7 mouse cellular contexts compared by ENCODE assay signal in genomic region chr3:45375761-45376500, GRCm38 (mm10). TPM values are rescaled to one million over a fixed set of nuclear protein-coding genes. Genes with fewer than 3 reads are reported as not detected.
DNase-seq lines count a peak whose midpoint lies in the region; ATAC-seq and TF ChIP-seq lines count a peak whose summit lies in the region.

No protein-coding gene starts in this region.

- no peaks in the 10 kb centered on the region for H3K4me1 ChIP-seq in bone marrow macrophage, adult 2 months (ENCODE audit: control insufficient read depth, insufficient read depth, low read length)
- H3K4me1 ChIP-seq in embryonic facial prominence, embryonic 11.5 days (ENCODE audit: control insufficient read depth, insufficient read depth, low read length), result no peaks in the 10 kb centered on the region; the same call in 1 of the 2 replicates
- H3K4me1 ChIP-seq in heart, embryonic 10.5 days, result peaks cover 27% of the 10 kb centered on the region
- peaks cover 20% of the 10 kb centered on the region; the same call in 1 of the 2 replicates for H3K4me1 ChIP-seq in kidney, embryonic 14.5 days (ENCODE audit: control insufficient read depth, insufficient read depth, low read length)
- H3K4me1 ChIP-seq in limb, embryonic 13.5 days, result peaks cover 26% of the 10 kb centered on the region
- H3K4me1 ChIP-seq in midbrain, embryonic 15.5 days, result peaks cover 8% of the 10 kb centered on the region; the same call in 1 of the 2 replicates
- peaks cover 30% of the 10 kb centered on the region for H3K4me1 ChIP-seq in testis, adult 2 months (ENCODE audit: control insufficient read depth, insufficient read depth, low read length)

- H3K9ac ChIP-seq in embryonic facial prominence, embryonic 11.5 days (replicated peaks; ENCODE audit: low read length), result peak overlapping the region; percentile 39
- no peak overlapping the region; the same call in 1 of the 2 replicates for H3K9ac ChIP-seq in kidney, embryonic 14.5 days (ENCODE audit: low read depth, low read length)
- peak overlapping the region; percentile 74 for H3K9ac ChIP-seq in limb, embryonic 13.5 days
- peak overlapping the region; percentile 70 for H3K9ac ChIP-seq in midbrain, embryonic 15.5 days

- TF ChIP-seq CTCF in bone marrow macrophage, adult 2 months (IDR thresholded peaks at IDR 0.05; ENCODE audit: low read depth, low read length), result peak; percentile 60
- TF ChIP-seq CTCF in testis, adult 2 months (IDR thresholded peaks at IDR 0.05; ENCODE audit: control insufficient read depth, insufficient read depth, insufficient replicate concordance, low read depth, low read length), result peak; percentile 65; the same call in 1 of the 2 replicates

- peaks cover 9% of the 10 kb centered on the region for H3K27me3 ChIP-seq in embryonic facial prominence, embryonic 11.5 days (ENCODE audit: control insufficient read depth, insufficient read depth, low read length)
- peaks cover 29% of the 10 kb centered on the region for H3K27me3 ChIP-seq in heart, embryonic 10.5 days (ENCODE audit: insufficient read depth, poor library complexity, severe bottlenecking)
- H3K27me3 ChIP-seq in kidney, embryonic 14.5 days (ENCODE audit: control insufficient read depth, insufficient read depth, low read length), result peaks cover 28% of the 10 kb centered on the region
- peaks cover 23% of the 10 kb centered on the region for H3K27me3 ChIP-seq in limb, embryonic 13.5 days
- H3K27me3 ChIP-seq in midbrain, embryonic 15.5 days (replicated peaks), result no peaks in the 10 kb centered on the region
- peaks cover 3% of the 10 kb centered on the region; the same call in 1 of the 2 replicates for H3K27me3 ChIP-seq in testis, adult 2 months (ENCODE audit: control insufficient read depth, insufficient read depth, low read length)

- no peak for TF ChIP-seq POLR2A in bone marrow macrophage, adult 2 months (IDR thresholded peaks at IDR 0.05; ENCODE audit: borderline replicate concordance, low read depth, low read length)
- TF ChIP-seq POLR2A in testis, adult 2 months (IDR thresholded peaks at IDR 0.05; ENCODE audit: control insufficient read depth, low read depth, low read length), result no peak

- H3K4me2 ChIP-seq in embryonic facial prominence, embryonic 11.5 days (ENCODE audit: low read depth, low read length), result peak overlapping the region; percentile 96
- H3K4me2 ChIP-seq in kidney, embryonic 14.5 days (replicated peaks; ENCODE audit: low read depth, low read length), result peak overlapping the region; percentile 93
- peak overlapping the region; percentile 98 for H3K4me2 ChIP-seq in limb, embryonic 13.5 days (replicated peaks)
- H3K4me2 ChIP-seq in midbrain, embryonic 15.5 days, result peak overlapping the region; percentile 94

- H3K36me3 ChIP-seq in embryonic facial prominence, embryonic 11.5 days (replicated peaks; ENCODE audit: control insufficient read depth, insufficient read depth, low read depth, low read length), result no peaks in the 10 kb centered on the region
- no peaks in the 10 kb centered on the region for H3K36me3 ChIP-seq in heart, embryonic 10.5 days
- H3K36me3 ChIP-seq in kidney, embryonic 14.5 days (ENCODE audit: control insufficient read depth, insufficient read depth, low read length), result no peaks in the 10 kb centered on the region
- no peaks in the 10 kb centered on the region for H3K36me3 ChIP-seq in limb, embryonic 13.5 days
- no peaks in the 10 kb centered on the region for H3K36me3 ChIP-seq in midbrain, embryonic 15.5 days (replicated peaks)
- no peaks in the 10 kb centered on the region for H3K36me3 ChIP-seq in testis, adult 2 months (ENCODE audit: control insufficient read depth, insufficient read depth, low read length)

- no peaks in the 10 kb centered on the region for H3K9me3 ChIP-seq in embryonic facial prominence, embryonic 11.5 days (replicated peaks; ENCODE audit: control insufficient read depth, low read length)
- no peaks in the 10 kb centered on the region for H3K9me3 ChIP-seq in heart, embryonic 10.5 days
- no peaks in the 10 kb centered on the region for H3K9me3 ChIP-seq in kidney, embryonic 14.5 days (ENCODE audit: control insufficient read depth, low read length)
- H3K9me3 ChIP-seq in limb, embryonic 13.5 days, result no peaks in the 10 kb centered on the region
- H3K9me3 ChIP-seq in midbrain, embryonic 15.5 days, result no peaks in the 10 kb centered on the region

- peak; percentile 86 for DNase-seq in embryonic facial prominence, embryonic 11.5 days (ENCODE audit: low spot score)
- peak; percentile 90 for DNase-seq in heart, embryonic 10.5 days (ENCODE audit: low spot score)

- peak overlapping the region; percentile 48 for H3K4me3 ChIP-seq in bone marrow macrophage, adult 2 months (ENCODE audit: insufficient read depth, low read length)
- peak overlapping the region; percentile 65 for H3K4me3 ChIP-seq in embryonic facial prominence, embryonic 11.5 days (ENCODE audit: low read depth, low read length)
- peak overlapping the region; percentile 67 for H3K4me3 ChIP-seq in heart, embryonic 10.5 days
- peak overlapping the region; percentile 55 for H3K4me3 ChIP-seq in kidney, embryonic 14.5 days (ENCODE audit: low read length)
- H3K4me3 ChIP-seq in limb, embryonic 13.5 days, result peak overlapping the region; percentile 65
- H3K4me3 ChIP-seq in midbrain, embryonic 15.5 days, result peak overlapping the region; percentile 65
- peak overlapping the region; percentile 62 for H3K4me3 ChIP-seq in testis, adult 2 months (ENCODE audit: control insufficient read depth, low read depth, low read length)

- H3K27ac ChIP-seq in bone marrow macrophage, adult 2 months (ENCODE audit: insufficient read depth, low read depth, low read length), result no peak overlapping the region
- peak overlapping the region; percentile 52; the same call in 1 of the 2 replicates for H3K27ac ChIP-seq in embryonic facial prominence, embryonic 11.5 days (replicated peaks; ENCODE audit: low read depth, low read length)
- H3K27ac ChIP-seq in heart, embryonic 10.5 days, result no peak overlapping the region
- H3K27ac ChIP-seq in kidney, embryonic 14.5 days (ENCODE audit: low read depth, low read length), result no peak overlapping the region
- H3K27ac ChIP-seq in limb, embryonic 13.5 days, result peak overlapping the region; percentile 81; the same call in 1 of the 2 replicates
- H3K27ac ChIP-seq in midbrain, embryonic 15.5 days, result peak overlapping the region; percentile 90
- no peak overlapping the region for H3K27ac ChIP-seq in testis, adult 2 months (ENCODE audit: control insufficient read depth, insufficient read depth, low read depth, low read length)

- ATAC-seq in embryonic facial prominence, embryonic 11.5 days (replicated peaks; ENCODE audit: insufficient number of reproducible peaks, low FRiP score, low TSS enrichment, low read depth), result no peak
- ATAC-seq in kidney, embryonic 14.5 days (ENCODE audit: low FRiP score, low TSS enrichment), result peak; percentile 34; the same call in 1 of the 2 replicates
- 0 out of 2 replicates have a peak, but pooled peaks have one; percentile 2 for ATAC-seq in limb, embryonic 13.5 days (ENCODE audit: low FRiP score, low read depth)
- ATAC-seq in midbrain, embryonic 15.5 days (replicated peaks), result peak; percentile 4

- under 1% methylated on average over 27 of the region's 27 CpGs for WGBS in embryonic facial prominence, embryonic 11.5 days
- under 1% methylated on average over 27 of the region's 27 CpGs for WGBS in heart, embryonic 10.5 days
- 1% methylated on average over 27 of the region's 27 CpGs for WGBS in kidney, embryonic 14.5 days
- under 1% methylated on average over 27 of the region's 27 CpGs for WGBS in limb, embryonic 13.5 days
- under 1% methylated on average over 27 of the region's 27 CpGs for WGBS in midbrain, embryonic 15.5 days

RNA-seq across cellular contexts. Expression of gene Pcdh10, which starts 2.3 kb away (rescaled TPM):
- polyA plus RNA-seq in bone marrow macrophage, adult 2 months (2012; ENCODE audit: insufficient read depth, insufficient read length, missing spikeins), result not detected in 2 replicates
- polyA plus RNA-seq in embryonic facial prominence, embryonic 11.5 days (2014; fragmentation: Nextera tagmentation; extraction: Ambion mirVana), result 6.4 and 11.0 TPM in 2 replicates
- 0.22 and 0.40 TPM in 2 replicates for polyA plus RNA-seq in heart, embryonic 10.5 days (2016; fragmentation: Nextera tagmentation; extraction: Ambion mirVana)
- 0.34 and 0.35 TPM in 2 replicates for polyA plus RNA-seq in kidney, embryonic 14.5 days (2014; fragmentation: Nextera tagmentation; extraction: Ambion mirVana)
- 6.9 and 7.2 TPM in 2 replicates for polyA plus RNA-seq in limb, embryonic 13.5 days (2015; fragmentation: Nextera tagmentation; extraction: Ambion mirVana)
- 23.5 and 24.4 TPM in 2 replicates for polyA plus RNA-seq in midbrain, embryonic 15.5 days (2015; fragmentation: Nextera tagmentation; extraction: Ambion mirVana)
- polyA plus RNA-seq in testis, adult 2 months (2012; rRNA removed), result 1.0 and 1.5 TPM in 2 replicates

Comparison
In these comparisons a context has a peak if more than half of its experiments do, and no peak if none do; other contexts are left out.
1. H3K27ac ChIP-seq: peak in embryonic facial prominence, embryonic 11.5 days (single experiment), limb, embryonic 13.5 days (single experiment) and midbrain, embryonic 15.5 days (single experiment); none in bone marrow macrophage, adult 2 months (single experiment), heart, embryonic 10.5 days (single experiment), kidney, embryonic 14.5 days (single experiment) and testis, adult 2 months (single experiment).
2. Peak in every context shown above with its lines, with median percentiles within 50 percentile points of each other: H3K4me3 ChIP-seq and H3K4me2 ChIP-seq.